Mouse (Mus musculus) brain, embryonic 14.5 days (tissue): ENCODE measurements around the gene Hps4. TPM values are rescaled to one million over a fixed set of nuclear protein-coding genes. Genes with fewer than 3 reads are reported as not detected.

Experiments used
- DNase-seq: peaks from one replicate; pipeline ENCODE4 v3.0.0-alpha.2; 2011; ENCODE audit warnings: low read depth
- CTCF ChIP-seq: fragments of 200-500 bp; IDR thresholded peaks from 2 replicates; pipeline ENCODE4 v1.5.1; 2012; ENCODE audit warnings: inconsistent platforms, mild to moderate bottlenecking, moderate library complexity, borderline replicate concordance; ENCODE audit not compliant: insufficient read depth, insufficient read length; ENCODE audit errors: extremely low read depth
- POLR2A ChIP-seq: fragments of 200-500 bp; IDR thresholded peaks from 2 replicates; pipeline ENCODE4 v1.6.1; 2012; ENCODE audit warnings: mild to moderate bottlenecking, inconsistent platforms, borderline replicate concordance; ENCODE audit not compliant: poor library complexity, insufficient read depth, insufficient read length, severe bottlenecking; ENCODE audit errors: extremely low read depth
- polyA plus RNA-seq: library from polyadenylated mRNA; depleted of rRNA; stranded (reverse); fragments of >200 nt; gene quantifications from 2 replicates; pipeline ENCODE4 v1.2.3, GENCODE M21; 2012

Gene Hps4
- polyA plus RNA-seq, 1 experiment = 63.3 TPM

- no peak for TF ChIP-seq CTCF
- TF ChIP-seq POLR2A = peak; percentile 64; the same call in 1 of the 2 replicates
- peak; percentile 98 for DNase-seq
Measured at GRCm38 (mm10) chr5:112325546-112326445, 17.1 kb upstream of the Hps4 start, which contains the start of gene Tfip11. Gene Tfip11 (plus strand): TSS chr5:112326358.

- DNase-seq = no peak
- no peak for TF ChIP-seq CTCF
- TF ChIP-seq POLR2A = 0 out of 2 replicates have a peak, but pooled peaks have one; percentile 2
Measured at GRCm38 (mm10) chr5:112326446-112327009, 16.4 kb upstream of the Hps4 start.

- TF ChIP-seq POLR2A (no peak), CTCF (no peak)
Measured at GRCm38 (mm10) chr5:112327854-112328253, 15.0 kb upstream of the Hps4 start.

GRCm38 (mm10) chr5:112329805-112330564, 12.9 kb upstream of the Hps4 start:
- TF ChIP-seq CTCF = no peak
- TF ChIP-seq POLR2A = no peak
- no peak for DNase-seq

More at GRCm38 (mm10) chr5:112327854-112328253, 15.0 kb upstream of the Hps4 start:
- DNase-seq = no peak

GRCm38 (mm10) chr5:112335473-112335872, 7.4 kb upstream of the Hps4 start:
- TF ChIP-seq CTCF = peak; percentile 77
- no peak for TF ChIP-seq POLR2A
- DNase-seq = peak; percentile 45

- TF ChIP-seq POLR2A = no peak
- TF ChIP-seq CTCF = no peak
- no peak for DNase-seq
Measured at GRCm38 (mm10) chr5:112337004-112337403, 5.9 kb upstream of the Hps4 start.

GRCm38 (mm10) chr5:112339215-112339614, 3.7 kb upstream of the Hps4 start:
- TF ChIP-seq POLR2A (no peak), CTCF (peak; percentile 19; the same call in 1 of the 2 replicates)
- DNase-seq = peak; percentile 28

GRCm38 (mm10) chr5:112343205-112343595, 317 bp downstream of the Hps4 start:
- DNase-seq = peak; percentile 43

GRCm38 (mm10) chr5:112344092-112344960, 1.4 kb downstream of the Hps4 start:
- no peak for DNase-seq
- no peak for TF ChIP-seq POLR2A
- TF ChIP-seq CTCF = no peak

More at GRCm38 (mm10) chr5:112343205-112343595, 317 bp downstream of the Hps4 start:
- TF ChIP-seq CTCF (no peak), POLR2A (no peak)
